Mouse (Mus musculus) cerebellum, adult 9-10 months (tissue): Measurements from ENCODE around the gene Slamf6.

Experiments used
- DNase-seq: peaks from one replicate; pipeline ENCODE4 v3.0.0; 2022

Gene Slamf6

GRCm38 (mm10) chr1:171996701-171997100, 79.4 kb downstream of the Slamf6 start:
- no peak for DNase-seq

- no peak for DNase-seq
These were observed 81.7 kb downstream of the Slamf6 start for GRCm38 (mm10) chr1:171998820-171999597.

GRCm38 (mm10) chr1:172000641-172001040, 83.3 kb downstream of the Slamf6 start:
- DNase-seq = no peak

- no peak for DNase-seq
These were observed 84.3 kb downstream of the Slamf6 start for GRCm38 (mm10) chr1:172001665-172002064.
